Mouse (Mus musculus): ENCODE results near the gene Spocd1. TPM values are rescaled to one million over a fixed set of nuclear protein-coding genes. Genes with fewer than 3 reads are reported as not detected.

The Spocd1 gene
- total and polyA plus RNA-seq, 3 experiments = 0.03 TPM; not detected in 2

- no peaks in the 10 kb centered on the region for H3K9me3 ChIP-seq (replicated peaks; ENCODE audit: insufficient read depth, low read length)
- no peaks in the 10 kb centered on the region for H3K36me3 ChIP-seq (ENCODE audit: control insufficient read depth in 1 of 2, insufficient read depth in 2 of 2, low read length in 2 of 2)
- no peak for DNase-seq (ENCODE audit: low read depth, low spot score)
- no peaks in the 10 kb centered on the region for H3K4me1 ChIP-seq (ENCODE audit: control insufficient read depth in 1 of 2, insufficient read depth in 2 of 2, low read length in 2 of 2)
- H3K27ac ChIP-seq (ENCODE audit: control insufficient read depth, low read depth, low read length) = no peak overlapping the region
- no peak overlapping the region for H3K4me3 ChIP-seq (ENCODE audit: control insufficient read depth in 1 of 2, insufficient read depth in 1 of 2, low read depth in 2 of 2, low read length in 2 of 2)
- no peaks in the 10 kb centered on the region; a peak in 2 of 4 replicates for H3K27me3 ChIP-seq (ENCODE audit: control insufficient read depth in 1 of 2, insufficient read depth in 2 of 2, low read length in 2 of 2)
- no peak overlapping the region for H3K9ac ChIP-seq (ENCODE audit: control insufficient read depth, low read depth, low read length, poor library complexity, severe bottlenecking)
- no peak for TF ChIP-seq POLR2AphosphoS5 (IDR thresholded peaks at IDR 0.05; ENCODE audit: borderline replicate concordance, low read depth, low read length)
- TF ChIP-seq ELF1 (IDR thresholded peaks at IDR 0.05; ENCODE audit: low read depth, low read length) = no peak
- no peak for TF ChIP-seq CTCF (IDR thresholded peaks at IDR 0.05 in 2 of 3, conservative IDR thresholded peaks at IDR 0.05 in 1 of 3; ENCODE audit: control insufficient read depth in 1 of 3, insufficient read depth in 1 of 3, low read depth in 2 of 3, low read length in 3 of 3, poor library complexity in 1 of 3, severe bottlenecking in 1 of 3)
- no peak for TF ChIP-seq POLR2A (IDR thresholded peaks at IDR 0.05; ENCODE audit: control insufficient read depth in 1 of 2, insufficient read depth in 1 of 2, low read depth in 1 of 2, low read length in 2 of 2, poor library complexity in 1 of 2)
- no peak for TF ChIP-seq MAX (IDR thresholded peaks at IDR 0.05; ENCODE audit: low read length)
- TF ChIP-seq MAFK (IDR thresholded peaks at IDR 0.05; ENCODE audit: borderline replicate concordance, low read depth, low read length) = no peak
- no peak for TF ChIP-seq MAZ (IDR thresholded peaks at IDR 0.05; ENCODE audit: low read depth, low read length)
- TF ChIP-seq EP300 (IDR thresholded peaks at IDR 0.05; ENCODE audit: low read depth in 1 of 2, low read length in 2 of 2) = no peak
- TF ChIP-seq GABPA (IDR thresholded peaks at IDR 0.05; ENCODE audit: low read depth, low read length) = no peak
- TF ChIP-seq MXI1 (IDR thresholded peaks at IDR 0.05; ENCODE audit: low read depth, low read length) = no peak
- no peak for TF ChIP-seq GATA1 (IDR thresholded peaks at IDR 0.05; ENCODE audit: low read depth, low read length)
- no peak for TF ChIP-seq POLR2AphosphoS2 (IDR thresholded peaks at IDR 0.05; ENCODE audit: low read length)
- TF ChIP-seq KAT2A (conservative IDR thresholded peaks at IDR 0.05; ENCODE audit: low read depth, low read length) = no peak
- no peak for TF ChIP-seq TAL1 (IDR thresholded peaks at IDR 0.05; ENCODE audit: low read length)
- no peak for TF ChIP-seq BHLHE40 (IDR thresholded peaks at IDR 0.05; ENCODE audit: borderline replicate concordance, low read depth, low read length)
- no peak for TF ChIP-seq ETS1 (IDR thresholded peaks at IDR 0.05; ENCODE audit: low read depth, low read length)
- H3K79me2 ChIP-seq (ENCODE audit: control insufficient read depth, insufficient read depth, low read length, poor library complexity) = no peaks in the 10 kb centered on the region
Observed at GRCm38 (mm10) chr4:129905032-129905431, 24.0 kb upstream of the Spocd1 start.

GRCm38 (mm10) chr4:129906016-129906415 is 23.0 kb upstream of the Spocd1 start:
- DNase-seq (ENCODE audit: low read depth, low spot score) = no peak
- no peak overlapping the region for H3K9ac ChIP-seq (ENCODE audit: control insufficient read depth, low read depth, low read length, poor library complexity, severe bottlenecking)
- no peaks in the 10 kb centered on the region; a peak in 2 of 4 replicates for H3K27me3 ChIP-seq (ENCODE audit: control insufficient read depth in 1 of 2, insufficient read depth in 2 of 2, low read length in 2 of 2)
- no peak overlapping the region for H3K4me3 ChIP-seq (ENCODE audit: control insufficient read depth in 1 of 2, insufficient read depth in 1 of 2, low read depth in 2 of 2, low read length in 2 of 2)
- H3K4me1 ChIP-seq (ENCODE audit: control insufficient read depth in 1 of 2, insufficient read depth in 2 of 2, low read length in 2 of 2) = no peaks in the 10 kb centered on the region
- H3K9me3 ChIP-seq (replicated peaks; ENCODE audit: insufficient read depth, low read length) = no peaks in the 10 kb centered on the region
- H3K79me2 ChIP-seq (ENCODE audit: control insufficient read depth, insufficient read depth, low read length, poor library complexity) = no peaks in the 10 kb centered on the region
- TF ChIP-seq MAFK (IDR thresholded peaks at IDR 0.05; ENCODE audit: borderline replicate concordance, low read depth, low read length) (no peak), POLR2A (IDR thresholded peaks at IDR 0.05; ENCODE audit: control insufficient read depth in 1 of 2, insufficient read depth in 1 of 2, low read depth in 1 of 2, low read length in 2 of 2, poor library complexity in 1 of 2) (no peak), BHLHE40 (IDR thresholded peaks at IDR 0.05; ENCODE audit: borderline replicate concordance, low read depth, low read length) (no peak), GABPA (IDR thresholded peaks at IDR 0.05; ENCODE audit: low read depth, low read length) (no peak)
- H3K27ac ChIP-seq (ENCODE audit: control insufficient read depth, low read depth, low read length) = no peak overlapping the region
- no peaks in the 10 kb centered on the region for H3K36me3 ChIP-seq (ENCODE audit: control insufficient read depth in 1 of 2, insufficient read depth in 2 of 2, low read length in 2 of 2)
